Mouse (Mus musculus) urinary bladder, adult 2 months (tissue): ENCODE measurements around the gene Olfr1420. TPM values are rescaled to one million over a fixed set of nuclear protein-coding genes. Genes with fewer than 3 reads are reported as not detected.
"Not testable (repeated sequence)": the region's sequence is repeated elsewhere in the genome, so short reads cannot be mapped to it uniquely, and the experiment has no call there.

Experiments used
- DNase-seq: peaks from one replicate; pipeline ENCODE4 v3.0.0; 2022; ENCODE audit warnings: low spot score
- polyA plus RNA-seq: library from polyadenylated mRNA; depleted of rRNA; stranded (reverse); fragments of >200 nt; gene quantifications from 2 replicates; pipeline ENCODE4 v1.2.3, GENCODE M21; 2012; rRNA removed

Gene Olfr1420
- polyA plus RNA-seq = not detected in 2 replicates

DNA sequence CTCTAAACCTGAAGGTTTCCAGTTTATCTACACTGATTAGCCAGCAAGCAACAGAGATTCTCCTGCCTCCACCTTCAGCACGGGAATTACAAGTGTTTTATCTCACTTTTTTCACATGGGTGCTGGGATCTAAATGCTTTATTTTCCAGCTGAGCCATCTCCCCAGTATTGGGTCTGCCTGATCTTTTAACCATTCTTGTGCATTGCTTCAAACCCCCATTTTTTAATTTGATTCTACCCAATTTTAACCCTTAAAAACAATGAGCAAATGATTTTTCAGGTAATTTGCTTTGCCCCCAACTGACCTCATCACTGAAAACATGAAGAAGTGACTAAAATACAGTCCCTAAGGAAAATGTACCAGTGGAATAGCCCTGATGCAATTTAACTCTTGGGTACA, at the start of gene Olfr1420:
TSS of gene Olfr1420 (plus strand) at position 301 of the 400 bp plus-strand sequence.
- no peak for DNase-seq

DNA sequence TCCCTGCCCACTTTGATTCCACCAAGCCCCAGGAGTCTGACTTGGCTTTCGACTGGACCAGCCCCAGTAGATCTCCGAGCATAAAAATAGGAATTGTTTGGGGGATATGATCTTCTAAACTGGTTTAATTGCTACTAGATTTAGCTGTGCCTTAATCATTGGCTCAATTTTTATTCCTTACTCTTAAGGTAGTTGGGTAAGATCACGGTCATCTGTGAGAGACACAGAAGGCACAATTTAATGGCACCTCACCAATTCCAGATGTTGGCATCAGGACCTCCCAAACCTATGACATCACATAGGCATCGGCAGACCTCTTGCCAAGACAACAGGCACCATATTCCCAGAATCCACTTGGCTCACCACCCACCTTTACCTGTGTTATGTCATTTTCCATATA, 47.2 kb upstream of the Olfr1420 start, which contains the start of gene Olfr1417:
TSS of gene Olfr1417 (minus strand) at position 101 of the 400 bp plus-strand sequence.
- no peak for DNase-seq

DNA sequence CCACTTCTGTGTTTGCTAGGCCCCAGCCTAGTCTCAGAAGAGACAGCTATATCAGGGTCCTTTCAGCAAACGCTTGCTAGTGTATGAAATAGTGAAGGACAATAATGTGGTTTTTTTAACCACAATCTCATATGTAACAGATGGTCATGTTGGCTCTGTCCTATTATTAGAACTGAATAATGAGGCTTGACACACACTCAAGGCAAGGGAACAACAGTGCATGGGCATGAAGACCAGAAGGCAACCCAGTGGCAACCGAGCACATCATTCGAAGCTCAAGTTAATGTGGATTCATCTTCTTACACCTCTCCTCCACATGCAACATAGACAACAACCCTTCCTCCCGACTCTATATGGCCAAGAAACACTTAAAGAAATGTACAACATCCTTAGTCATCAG, 40.0 kb upstream of the Olfr1420 start:
- DNase-seq = no peak

DNA sequence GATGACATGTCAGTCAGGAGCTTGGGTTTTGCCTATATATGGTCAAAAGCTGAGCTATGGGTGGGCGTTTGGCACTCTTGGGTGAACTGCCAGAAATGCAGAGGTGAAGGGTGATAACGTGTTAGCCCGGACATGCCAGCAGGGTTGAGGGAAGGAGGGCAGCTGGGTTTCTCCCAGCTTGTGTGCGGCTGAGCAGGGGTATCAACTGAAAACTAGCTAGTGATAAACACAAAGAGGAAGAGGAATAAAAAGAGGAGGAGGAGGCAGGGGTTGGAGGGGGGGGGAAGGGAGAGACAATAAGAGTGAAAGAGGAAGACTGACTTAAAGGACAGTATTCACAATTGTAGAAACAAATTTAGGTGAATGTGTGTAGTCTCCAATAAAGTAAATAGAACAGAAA, 33.7 kb upstream of the Olfr1420 start:
- DNase-seq = no peak

DNA sequence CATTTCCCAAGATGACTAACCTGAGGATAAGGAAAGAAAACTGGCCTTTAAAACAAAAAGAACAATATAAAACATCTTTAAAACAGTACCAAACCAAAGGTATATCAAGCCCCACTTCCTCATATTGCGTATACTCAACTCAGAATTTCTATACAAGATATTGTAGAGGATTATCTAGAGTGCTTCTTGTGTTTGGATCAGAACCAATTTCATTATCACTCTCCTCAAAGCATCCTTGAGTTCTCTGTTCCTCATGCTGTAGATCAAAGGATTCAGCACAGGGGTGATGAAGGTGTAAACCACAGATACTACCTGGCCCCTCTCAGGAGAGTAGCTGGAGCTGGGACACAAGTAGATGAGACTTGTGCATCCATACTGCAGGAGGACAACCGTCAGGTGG, 31.5 kb upstream of the Olfr1420 start:
- no peak for DNase-seq

DNA sequence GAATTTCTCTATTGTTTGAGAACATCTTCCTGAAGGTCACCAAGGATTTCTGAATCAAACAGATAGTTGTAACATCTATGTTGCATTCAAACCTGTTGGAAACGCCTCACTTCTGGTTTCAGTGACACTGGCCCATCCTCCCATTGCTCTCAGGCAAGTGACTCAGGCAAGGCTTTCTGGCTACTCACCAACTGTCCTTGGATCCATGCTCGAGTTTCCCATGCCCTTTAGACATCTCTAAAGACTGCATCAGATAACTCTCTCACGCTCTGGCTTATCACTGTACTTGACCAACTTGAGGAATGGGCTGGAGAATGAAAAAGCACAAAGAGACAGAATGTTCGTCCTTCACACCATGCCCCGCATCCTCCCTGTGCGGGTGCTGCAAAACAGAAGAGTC, 29.9 kb upstream of the Olfr1420 start:
- DNase-seq = no peak

DNA sequence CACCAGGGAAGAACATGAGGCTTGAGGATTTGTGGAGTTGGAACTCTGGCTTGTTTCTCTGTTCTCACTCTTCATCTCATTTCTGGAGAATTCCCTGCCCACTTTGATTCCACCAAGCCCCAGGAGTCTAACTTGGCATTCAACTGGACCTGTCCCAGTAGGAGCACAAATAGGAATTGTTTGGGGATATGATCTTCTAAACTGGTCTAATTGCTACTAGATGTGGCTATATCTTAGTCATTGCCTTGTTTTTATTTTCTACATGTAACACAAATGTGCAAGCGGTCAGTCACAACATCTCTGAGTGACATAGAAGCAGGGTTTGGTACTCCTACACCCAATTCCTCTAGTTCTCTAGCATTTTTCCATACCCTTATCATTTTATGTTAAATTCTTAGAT, 25.4 kb upstream of the Olfr1420 start, which contains the start of gene Olfr1418:
TSS of gene Olfr1418 (minus strand) at position 101 of the 400 bp plus-strand sequence.
- no peak for DNase-seq

DNA sequence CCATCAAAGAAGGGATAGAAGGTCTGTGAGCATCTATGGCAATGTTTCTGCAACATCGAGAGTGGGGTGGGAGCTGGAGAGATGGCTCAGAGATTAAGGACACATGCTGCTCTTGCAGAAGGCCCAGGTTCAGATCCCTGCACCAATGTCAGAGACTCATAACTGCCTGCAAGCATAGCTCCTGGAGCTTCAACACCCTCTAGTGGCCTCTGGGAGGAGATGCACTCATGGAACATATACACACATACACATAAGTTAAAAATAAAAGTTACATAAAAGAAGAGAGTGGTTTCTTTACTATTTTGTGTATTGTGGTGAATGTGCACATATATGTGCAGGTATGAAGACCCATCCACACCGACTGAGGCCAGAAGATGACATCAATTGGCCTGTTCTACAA, 18.5 kb upstream of the Olfr1420 start:
- DNase-seq = no peak

DNA sequence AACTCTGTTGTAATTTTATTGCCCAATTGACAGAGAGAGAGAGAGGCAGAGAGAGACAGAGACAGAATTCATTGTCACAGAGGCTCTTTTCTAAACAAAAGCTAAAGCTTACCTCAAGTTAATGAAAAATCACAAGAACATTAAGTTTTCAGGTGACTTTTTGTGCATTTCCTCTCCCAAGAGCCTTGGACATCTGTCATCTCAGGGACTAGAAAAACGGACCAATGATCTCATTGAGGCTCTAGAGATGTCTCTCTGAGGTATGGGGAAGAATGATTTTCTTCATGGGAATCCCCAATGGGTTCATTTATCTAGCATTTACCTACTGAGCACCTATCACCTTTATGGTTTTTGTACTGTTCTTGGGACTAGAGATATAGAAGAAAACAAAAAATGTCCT, 11.4 kb upstream of the Olfr1420 start, which contains the start of gene Olfr1419:
TSS of gene Olfr1419 (minus strand) at position 101 of the 400 bp plus-strand sequence.
- DNase-seq = no peak

DNA sequence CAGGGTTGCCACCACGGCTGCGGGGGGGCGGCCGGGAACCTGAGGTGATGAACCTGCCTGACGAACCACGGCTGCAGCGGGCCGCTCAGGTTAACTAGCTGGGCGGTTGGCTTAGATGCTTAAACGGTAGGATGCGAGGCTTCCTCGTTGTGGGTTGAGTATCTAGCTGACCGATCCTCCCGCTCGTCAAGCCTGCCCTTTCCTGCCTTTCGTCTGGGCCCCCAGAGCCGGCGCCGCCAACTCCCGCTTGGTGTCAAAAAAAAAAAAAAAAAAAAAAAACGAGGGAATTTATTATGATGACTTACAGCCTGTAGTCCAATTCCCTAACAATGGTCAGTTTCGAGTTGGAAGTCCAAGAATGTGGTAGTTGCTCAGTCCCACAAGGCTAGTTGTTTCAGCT, 8.0 kb upstream of the Olfr1420 start:
- DNase-seq = not testable (repeated sequence)

DNA sequence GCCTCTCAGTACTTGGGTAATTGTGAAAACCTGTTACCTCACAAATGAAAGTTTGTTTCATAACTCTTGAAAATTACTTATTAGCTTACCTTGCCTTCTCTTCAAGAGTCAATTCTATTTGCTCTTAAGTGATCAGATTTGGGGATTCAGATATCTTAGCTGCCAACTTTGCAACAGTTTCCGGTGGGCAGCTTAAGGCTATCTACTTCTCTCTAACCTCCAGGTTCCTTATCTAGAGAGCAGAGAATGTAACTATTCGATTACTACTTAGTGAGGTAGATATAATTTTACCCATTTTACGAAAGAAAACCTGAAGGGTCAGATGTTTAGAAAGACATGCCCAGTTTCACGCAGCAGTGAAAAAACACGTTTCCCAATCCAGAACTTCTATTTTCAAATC, 24.7 kb downstream of the Olfr1420 start:
- no peak for DNase-seq

DNA sequence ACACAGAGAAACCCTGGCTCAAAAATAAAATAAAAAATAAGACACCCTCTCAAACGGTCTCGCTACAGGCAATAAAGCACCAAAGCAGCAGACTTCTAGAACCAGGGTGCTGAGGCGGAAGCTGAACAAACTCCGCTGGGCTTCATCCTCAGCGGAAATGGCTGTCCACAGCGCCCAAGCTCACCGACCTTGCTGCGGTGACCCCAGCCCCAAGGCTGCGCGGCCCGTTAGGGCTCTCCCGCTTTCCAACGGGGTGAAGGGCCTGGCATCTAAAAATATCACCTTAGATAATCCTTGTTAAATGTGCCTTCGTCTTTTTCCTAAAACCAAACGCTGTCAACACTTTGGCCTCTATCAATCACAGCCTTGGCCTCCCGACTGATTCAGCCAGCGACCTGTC, 25.2 kb downstream of the Olfr1420 start:
- DNase-seq = no peak

DNA sequence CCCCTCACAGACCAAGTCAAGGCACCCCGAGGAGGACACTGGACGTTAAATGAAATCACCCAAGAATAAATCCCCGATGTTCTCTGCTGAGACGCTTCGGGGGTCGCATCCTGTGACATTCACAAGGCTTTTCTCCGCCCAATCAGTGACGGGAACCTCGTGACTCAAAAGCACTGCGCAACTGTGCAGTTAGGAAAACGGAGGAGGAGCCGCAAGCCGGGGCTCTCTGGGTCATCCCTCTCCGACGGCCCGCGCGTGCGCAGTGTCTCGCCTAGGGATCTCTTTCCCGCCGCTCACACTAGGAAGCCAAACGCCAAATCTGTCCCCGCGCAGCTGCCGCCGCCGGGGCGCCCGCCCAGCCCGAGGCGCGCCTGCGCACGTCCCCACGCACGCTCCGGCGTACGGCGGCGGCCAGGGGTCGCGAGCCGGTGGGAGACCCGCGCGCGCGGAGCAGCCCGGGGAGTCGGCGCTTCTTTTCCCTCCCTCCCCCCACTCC, 25.7 kb downstream of the Olfr1420 start, which contains the start of gene Patl1:
TSS of gene Patl1 (plus strand) at position 363 of the 496 bp plus-strand sequence.
- DNase-seq = peak; percentile 97

DNA sequence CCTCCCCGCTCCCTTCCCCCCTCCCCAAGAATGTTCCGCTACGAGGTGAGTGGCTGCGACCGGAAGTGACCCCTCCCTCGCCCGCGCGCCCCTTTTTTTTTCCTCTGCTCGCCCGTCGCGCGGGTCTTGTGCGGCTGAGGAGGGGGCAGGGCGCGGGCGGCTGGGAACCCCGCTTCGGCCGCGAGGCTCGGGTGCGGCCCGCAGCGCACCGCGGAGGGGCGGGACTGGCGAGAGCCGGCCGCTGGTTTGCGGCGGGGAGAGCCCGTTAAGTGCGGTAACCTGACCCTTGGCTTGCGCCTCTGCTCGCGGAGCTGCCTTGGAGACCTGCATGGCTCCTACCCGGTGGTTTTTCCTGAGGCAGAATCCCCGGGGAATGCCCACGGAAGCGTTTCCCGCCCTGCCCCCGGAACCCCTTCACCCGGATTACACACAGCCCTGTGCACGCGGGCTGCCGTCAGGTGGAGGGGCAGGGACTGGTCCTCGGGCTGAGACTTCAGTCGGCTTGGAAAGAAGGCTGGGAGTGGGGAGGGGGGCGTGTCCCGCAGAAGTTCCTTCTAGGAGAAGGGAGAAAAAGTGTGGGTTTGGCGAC, 26.3 kb downstream of the Olfr1420 start:
- DNase-seq = peak; percentile 47

DNA sequence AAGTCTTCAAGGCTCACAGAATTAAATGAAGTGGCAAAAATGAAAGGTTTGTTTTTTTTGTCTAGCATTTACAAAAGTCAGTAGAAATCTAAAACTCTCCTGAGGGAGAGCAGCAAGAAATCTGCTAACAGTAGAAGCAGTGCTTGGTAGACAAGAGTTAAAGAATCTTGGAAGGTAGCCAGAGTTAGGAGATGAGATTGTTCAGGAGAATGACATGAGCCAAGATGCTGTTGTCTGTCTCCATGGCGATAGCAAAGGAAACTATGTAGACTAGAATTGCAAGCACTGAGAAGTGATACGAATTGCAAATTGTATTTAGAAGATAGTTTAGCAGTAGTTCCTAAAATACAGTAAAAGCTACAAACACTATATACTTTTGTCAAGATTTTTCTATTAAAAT, 29.4 kb downstream of the Olfr1420 start:
- DNase-seq = no peak

DNA sequence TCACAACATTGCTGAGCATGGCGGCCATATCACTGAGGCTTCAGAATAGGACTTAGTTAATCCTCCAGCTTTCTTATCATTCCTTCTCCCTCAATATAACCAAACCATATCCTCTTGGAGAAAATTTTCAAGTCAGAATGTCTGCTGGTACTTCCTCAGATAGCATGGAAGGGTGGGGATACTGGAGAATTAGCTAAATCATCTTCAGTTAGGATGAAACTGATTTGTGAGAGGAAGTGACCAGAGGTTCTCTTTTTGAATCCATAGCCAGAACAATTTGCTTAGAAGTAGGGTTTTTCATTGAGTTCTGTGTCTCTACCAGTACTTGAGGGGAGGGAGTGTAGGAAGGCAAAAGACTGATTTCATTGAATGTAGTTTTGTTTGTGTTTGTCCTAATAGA, 35.7 kb downstream of the Olfr1420 start:
- no peak for DNase-seq

DNA sequence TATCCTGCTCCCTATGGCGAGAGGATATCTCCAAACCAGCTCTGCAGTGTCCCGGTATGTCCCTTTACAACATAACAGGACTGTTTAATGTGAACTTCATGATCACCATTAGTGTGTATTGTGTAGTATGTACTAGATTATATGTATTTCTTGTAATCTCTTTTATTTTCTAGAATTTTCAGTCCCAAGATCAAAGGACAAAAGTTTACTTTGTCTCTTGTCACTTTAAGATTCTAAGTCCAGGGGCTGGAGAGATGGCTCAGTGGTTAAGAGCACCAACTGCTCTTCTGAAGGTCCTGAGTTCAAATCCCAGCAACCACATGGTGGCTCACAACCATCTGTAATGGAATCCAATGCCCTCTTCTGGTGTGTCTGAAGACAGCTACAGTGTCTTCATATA, 36.1 kb downstream of the Olfr1420 start:
- not testable (repeated sequence) for DNase-seq

DNA sequence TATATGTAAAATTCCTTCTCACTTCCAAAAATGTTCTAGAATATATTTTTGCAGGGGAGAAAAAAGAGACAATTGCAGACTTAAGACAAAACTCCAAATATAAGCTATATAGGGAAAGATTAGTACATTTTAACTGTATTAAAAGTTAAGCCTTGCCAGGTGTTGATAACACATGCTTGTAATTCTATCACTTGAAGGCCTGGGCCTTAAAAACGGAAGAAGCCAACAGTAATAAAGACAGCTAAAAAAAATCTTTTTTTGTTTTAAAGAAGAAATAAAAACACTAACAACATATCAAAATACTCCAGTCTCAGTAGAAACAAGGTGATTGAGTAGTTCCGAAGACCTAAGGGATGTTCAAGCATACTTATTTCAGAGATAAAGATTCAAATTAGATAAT, 40.0 kb downstream of the Olfr1420 start:
- DNase-seq = no peak

DNA sequence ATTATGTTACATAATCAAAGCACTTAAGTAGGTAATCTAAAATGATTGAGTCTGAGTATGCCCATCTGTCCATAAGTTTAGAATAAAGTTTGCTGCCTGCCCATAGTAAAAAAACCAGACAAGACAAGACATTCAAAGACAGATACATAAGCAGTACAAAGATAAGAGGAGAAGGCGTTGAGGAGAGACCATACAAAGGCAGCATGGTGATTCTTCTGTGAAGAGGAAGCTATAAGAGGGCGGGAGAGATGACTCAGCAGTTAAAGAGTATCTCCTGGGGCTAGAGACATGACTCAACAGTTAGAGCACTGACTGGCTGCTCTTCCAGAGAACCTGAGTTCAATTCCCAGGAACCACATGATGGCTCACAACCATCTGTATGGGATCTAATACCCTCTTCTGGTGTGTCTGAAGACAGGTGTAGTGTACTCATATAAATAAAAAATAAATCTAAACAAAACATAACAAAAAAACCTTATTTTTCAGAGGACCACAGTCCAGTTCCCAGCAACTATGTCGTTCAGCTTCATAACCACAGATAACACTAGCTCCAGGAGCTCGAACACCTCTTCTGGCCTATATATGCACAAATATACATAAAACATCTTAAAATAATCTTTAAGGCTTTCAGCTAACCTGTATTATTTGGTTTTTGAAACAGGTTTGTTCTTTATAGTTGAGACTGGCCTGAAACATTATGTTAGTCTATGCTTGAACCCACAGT, 41.8 kb downstream of the Olfr1420 start:
- DNase-seq = no peak

DNA sequence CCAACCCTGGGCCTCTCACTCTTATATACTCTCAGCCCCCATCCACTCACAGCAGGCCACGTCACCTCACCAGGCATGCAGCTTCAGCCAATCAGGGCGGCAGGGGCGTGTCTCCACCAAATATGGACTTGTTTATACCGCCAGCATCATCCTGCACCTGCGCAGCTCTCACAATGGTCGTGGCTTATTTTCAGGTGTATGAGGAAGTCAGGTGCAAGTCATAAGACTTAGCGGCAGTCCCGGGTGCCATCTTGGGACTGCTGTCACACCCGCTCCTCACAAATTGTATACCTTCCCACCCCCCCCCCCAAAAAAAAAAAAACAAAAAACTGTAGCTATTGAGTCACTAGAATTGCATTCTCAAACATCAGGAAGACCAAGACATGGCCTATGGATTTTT, 60.1 kb downstream of the Olfr1420 start:
- not testable (repeated sequence) for DNase-seq
